Comparison of ENCODE assay signal across 27 mouse cellular contexts in the genomic region with DNA sequence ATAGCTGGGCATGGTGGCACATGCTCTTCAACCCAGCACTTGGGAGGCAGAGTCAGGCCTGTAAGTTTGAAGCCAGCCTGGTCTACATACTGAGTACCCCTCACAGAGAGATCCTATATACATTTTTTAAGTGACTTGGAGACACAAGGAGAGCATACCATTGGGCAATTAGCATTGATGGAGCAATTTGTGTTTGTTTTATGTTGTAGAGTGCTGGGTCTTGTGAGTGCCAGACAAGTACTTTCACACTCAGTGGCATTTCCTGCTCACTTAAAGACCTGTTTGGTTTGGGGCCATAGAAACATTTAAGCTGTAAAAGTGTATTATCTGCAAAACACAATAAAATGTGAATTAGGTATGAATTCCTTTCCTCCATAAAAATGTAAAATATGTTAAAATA. TPM values are rescaled to one million over a fixed set of nuclear protein-coding genes. Genes with fewer than 3 reads are reported as not detected.
"Had no signal": no experiment of that assay in that cellular context is flagged by ENCODE, and none has a peak within 500 bp of the region (broad histone marks: within the 10 kb centered on the region; RNA-seq: fewer than 3 reads in every experiment).

No protein-coding gene starts in this region.

- H3K4me3 ChIP-seq: layer of hippocampus, adult 2 months; left cerebral cortex, adult 2 months; limb, embryonic 12.5 days; limb, embryonic 15.5 days; midbrain, embryonic 12.5 days; midbrain, embryonic 15.5 days; neural tube, embryonic 12.5 days; neural tube, embryonic 15.5 days had no signal

- H3K9me3 ChIP-seq: limb, embryonic 15.5 days; midbrain, embryonic 12.5 days; midbrain, embryonic 15.5 days; neural tube, embryonic 12.5 days; neural tube, embryonic 15.5 days had no signal

- H3K4me2 ChIP-seq: limb, embryonic 12.5 days; limb, embryonic 15.5 days; liver, embryonic 11.5 days; midbrain, embryonic 12.5 days; midbrain, embryonic 15.5 days; neural tube, embryonic 12.5 days; neural tube, embryonic 15.5 days had no signal

- H3K36me3 ChIP-seq: limb, embryonic 12.5 days; limb, embryonic 15.5 days; midbrain, embryonic 12.5 days; midbrain, embryonic 15.5 days; neural tube, embryonic 12.5 days; neural tube, embryonic 15.5 days had no signal

- DNase-seq: kidney, adult 2 months; kidney, postnatal 25 days; layer of hippocampus, postnatal 36 days; liver, postnatal 0 days; right cerebral cortex, adult 18-20 months; right cerebral cortex, postnatal 14 days; right cerebral cortex, postnatal 4 days; thymus, adult 2 months; thymus, postnatal 14 days; thymus, postnatal 4 days had no signal

- ATAC-seq: liver, postnatal 0 days; midbrain, embryonic 15.5 days had no signal

- H3K9ac ChIP-seq: limb, embryonic 12.5 days; limb, embryonic 15.5 days; liver, embryonic 14.5 days; liver, postnatal 0 days; midbrain, embryonic 12.5 days; midbrain, embryonic 15.5 days; neural tube, embryonic 12.5 days; neural tube, embryonic 15.5 days had no signal

- H3K4me1 ChIP-seq: limb, embryonic 12.5 days; limb, embryonic 15.5 days; midbrain, embryonic 12.5 days; midbrain, embryonic 15.5 days; neural tube, embryonic 12.5 days; neural tube, embryonic 15.5 days had no signal

- H3K27me3 ChIP-seq: limb, embryonic 12.5 days; limb, embryonic 15.5 days; midbrain, embryonic 12.5 days; midbrain, embryonic 15.5 days; neural tube, embryonic 12.5 days; neural tube, embryonic 15.5 days had no signal

- H3K27ac ChIP-seq: kidney, postnatal 0 days; layer of hippocampus, adult 2 months; left cerebral cortex, adult 2 months; limb, embryonic 12.5 days; limb, embryonic 15.5 days; liver, embryonic 14.5 days; macrophage; midbrain, embryonic 12.5 days; midbrain, embryonic 15.5 days; neural tube, embryonic 12.5 days; neural tube, embryonic 15.5 days; stomach, postnatal 0 days had no signal

RNA-seq across cellular contexts. Expression of a gene that starts 47.5 kb away (rescaled TPM):
- polyA plus RNA-seq: intestine, embryonic 14.5 days; kidney, adult 2 months; kidney, embryonic 14.5 days; kidney, postnatal 0 days; large intestine, adult 2 months; limb, embryonic 12.5 days; limb, embryonic 15.5 days; liver, embryonic 11.5 days; liver, embryonic 14.5 days; liver, postnatal 0 days; macrophage; midbrain, embryonic 12.5 days; midbrain, embryonic 15.5 days; neural tube, embryonic 12.5 days; neural tube, embryonic 15.5 days; stomach, embryonic 14.5 days; stomach, postnatal 0 days; thymus, adult 2 months had no signal
